Mouse (Mus musculus): ENCODE data around the gene Maml2. TPM values are rescaled to one million over a fixed set of nuclear protein-coding genes. Genes with fewer than 3 reads are reported as not detected.

The Maml2 gene
- polyA plus RNA-seq, 1 experiment = 1.3 TPM

GRCm38 (mm10) chr9:13681147-13681546 lies 383.4 kb downstream of the Maml2 start:
- H3K36me3 ChIP-seq (ENCODE audit: control insufficient read depth, insufficient read depth) = no peaks in the 10 kb centered on the region
- H3K27me3 ChIP-seq (ENCODE audit: control insufficient read depth, insufficient read depth, insufficient read length) = no peaks in the 10 kb centered on the region
- H3K4me2 ChIP-seq (ENCODE audit: low read depth) = no peak overlapping the region
- TF ChIP-seq POLR2A (IDR thresholded peaks at IDR 0.05; ENCODE audit: insufficient read length, low read depth) (no peak), TCF3 (IDR thresholded peaks at IDR 0.05; ENCODE audit: insufficient read length, low read depth) (no peak), REST (IDR thresholded peaks at IDR 0.05; ENCODE audit: insufficient read depth, insufficient read length) (no peak), MAX (IDR thresholded peaks at IDR 0.05; ENCODE audit: low read depth) (no peak), POLR2AphosphoS2 (IDR thresholded peaks at IDR 0.05; ENCODE audit: insufficient read length, low read depth) (no peak), MYOG (IDR thresholded peaks at IDR 0.05; ENCODE audit: control insufficient read depth in 1 of 3, insufficient read depth in 1 of 3, insufficient read length in 2 of 3, low read depth in 2 of 3) (no peak), TCF12 (IDR thresholded peaks at IDR 0.05; ENCODE audit: insufficient read depth, poor library complexity, severe bottlenecking) (no peak), E2F4 (IDR thresholded peaks at IDR 0.05; ENCODE audit: insufficient read depth) (no peak), USF1 (IDR thresholded peaks at IDR 0.05; ENCODE audit: low read depth) (no peak), CEBPB (IDR thresholded peaks at IDR 0.05; ENCODE audit: insufficient read depth, poor library complexity, severe bottlenecking) (no peak), SRF (IDR thresholded peaks at IDR 0.05; ENCODE audit: control insufficient read depth, insufficient read length, low read depth) (no peak), MYOD1 (IDR thresholded peaks at IDR 0.05; ENCODE audit: control insufficient read depth in 1 of 3, insufficient read length in 2 of 3, low read depth in 2 of 3) (no peak)
- no peak overlapping the region for H3ac ChIP-seq (ENCODE audit: control insufficient read depth, insufficient read length)
- H3K79me2 ChIP-seq (ENCODE audit: control insufficient read depth, insufficient read depth) = no peaks in the 10 kb centered on the region
- H3K4me3 ChIP-seq = no peak overlapping the region

- H3K36me3 ChIP-seq (ENCODE audit: control insufficient read depth, insufficient read depth) = no peaks in the 10 kb centered on the region
- H3K4me2 ChIP-seq (ENCODE audit: low read depth) = no peak overlapping the region
- no peak overlapping the region for H3ac ChIP-seq (ENCODE audit: control insufficient read depth, insufficient read length)
- TF ChIP-seq MYOG (IDR thresholded peaks at IDR 0.05; ENCODE audit: control insufficient read depth in 1 of 3, insufficient read depth in 1 of 3, insufficient read length in 2 of 3, low read depth in 2 of 3) (no peak), USF1 (IDR thresholded peaks at IDR 0.05; ENCODE audit: low read depth) (no peak), POLR2A (IDR thresholded peaks at IDR 0.05; ENCODE audit: insufficient read length, low read depth) (no peak), MYOD1 (IDR thresholded peaks at IDR 0.05; ENCODE audit: control insufficient read depth in 1 of 3, insufficient read length in 2 of 3, low read depth in 2 of 3) (no peak), TCF12 (IDR thresholded peaks at IDR 0.05; ENCODE audit: insufficient read depth, poor library complexity, severe bottlenecking) (no peak), SRF (IDR thresholded peaks at IDR 0.05; ENCODE audit: control insufficient read depth, insufficient read length, low read depth) (no peak), TCF3 (IDR thresholded peaks at IDR 0.05; ENCODE audit: insufficient read length, low read depth) (no peak), MAX (IDR thresholded peaks at IDR 0.05; ENCODE audit: low read depth) (no peak), REST (IDR thresholded peaks at IDR 0.05; ENCODE audit: insufficient read depth, insufficient read length) (no peak), CEBPB (IDR thresholded peaks at IDR 0.05; ENCODE audit: insufficient read depth, poor library complexity, severe bottlenecking) (no peak), E2F4 (IDR thresholded peaks at IDR 0.05; ENCODE audit: insufficient read depth) (no peak), POLR2AphosphoS2 (IDR thresholded peaks at IDR 0.05; ENCODE audit: insufficient read length, low read depth) (no peak)
- no peak overlapping the region for H3K4me3 ChIP-seq
- H3K79me2 ChIP-seq (ENCODE audit: control insufficient read depth, insufficient read depth) = no peaks in the 10 kb centered on the region
- H3K27me3 ChIP-seq (ENCODE audit: control insufficient read depth, insufficient read depth, insufficient read length) = no peaks in the 10 kb centered on the region
Observed at GRCm38 (mm10) chr9:13681581-13682038, 383.9 kb downstream of the Maml2 start.

GRCm38 (mm10) chr9:13684327-13684934 lies 386.7 kb downstream of the Maml2 start:
- no peaks in the 10 kb centered on the region for H3K27me3 ChIP-seq (ENCODE audit: control insufficient read depth, insufficient read depth, insufficient read length)
- H3K79me2 ChIP-seq (ENCODE audit: control insufficient read depth, insufficient read depth) = no peaks in the 10 kb centered on the region
- no peak for TF ChIP-seq POLR2A (IDR thresholded peaks at IDR 0.05; ENCODE audit: insufficient read length, low read depth)
- no peak for TF ChIP-seq TCF12 (IDR thresholded peaks at IDR 0.05; ENCODE audit: insufficient read depth, poor library complexity, severe bottlenecking)
- TF ChIP-seq TCF3 (IDR thresholded peaks at IDR 0.05; ENCODE audit: insufficient read length, low read depth) = no peak
- no peak for TF ChIP-seq USF1 (IDR thresholded peaks at IDR 0.05; ENCODE audit: low read depth)
- TF ChIP-seq MAX (IDR thresholded peaks at IDR 0.05; ENCODE audit: low read depth) = no peak
- TF ChIP-seq MYOD1 (IDR thresholded peaks at IDR 0.05; ENCODE audit: control insufficient read depth in 1 of 3, insufficient read length in 2 of 3, low read depth in 2 of 3) = no peak
- TF ChIP-seq CEBPB (IDR thresholded peaks at IDR 0.05; ENCODE audit: insufficient read depth, poor library complexity, severe bottlenecking) = no peak
- TF ChIP-seq POLR2AphosphoS2 (IDR thresholded peaks at IDR 0.05; ENCODE audit: insufficient read length, low read depth) = no peak
- no peak overlapping the region for H3K4me2 ChIP-seq (ENCODE audit: low read depth)
- no peak overlapping the region for H3K4me3 ChIP-seq
- no peak overlapping the region for H3ac ChIP-seq (ENCODE audit: control insufficient read depth, insufficient read length)
- H3K36me3 ChIP-seq (ENCODE audit: control insufficient read depth, insufficient read depth) = no peaks in the 10 kb centered on the region

- Histone ChIP-seq H3K36me3 (ENCODE audit: control insufficient read depth, insufficient read depth) (no peaks in the 10 kb centered on the region), H3K4me2 (ENCODE audit: low read depth) (no peak overlapping the region), H3ac (ENCODE audit: control insufficient read depth, insufficient read length) (no peak overlapping the region), H3K4me3 (no peak overlapping the region), H3K27me3 (ENCODE audit: control insufficient read depth, insufficient read depth, insufficient read length) (no peaks in the 10 kb centered on the region), H3K79me2 (ENCODE audit: control insufficient read depth, insufficient read depth) (no peaks in the 10 kb centered on the region)
- TF ChIP-seq REST (IDR thresholded peaks at IDR 0.05; ENCODE audit: insufficient read depth, insufficient read length) (no peak), E2F4 (IDR thresholded peaks at IDR 0.05; ENCODE audit: insufficient read depth) (no peak), TCF12 (IDR thresholded peaks at IDR 0.05; ENCODE audit: insufficient read depth, poor library complexity, severe bottlenecking) (no peak), MAX (IDR thresholded peaks at IDR 0.05; ENCODE audit: low read depth) (no peak), MYOG (IDR thresholded peaks at IDR 0.05; ENCODE audit: control insufficient read depth in 1 of 3, insufficient read depth in 1 of 3, insufficient read length in 2 of 3, low read depth in 2 of 3) (no peak), USF1 (IDR thresholded peaks at IDR 0.05; ENCODE audit: low read depth) (no peak), MYOD1 (IDR thresholded peaks at IDR 0.05; ENCODE audit: control insufficient read depth in 1 of 3, insufficient read length in 2 of 3, low read depth in 2 of 3) (no peak), TCF3 (IDR thresholded peaks at IDR 0.05; ENCODE audit: insufficient read length, low read depth) (no peak), POLR2AphosphoS2 (IDR thresholded peaks at IDR 0.05; ENCODE audit: insufficient read length, low read depth) (no peak), CEBPB (IDR thresholded peaks at IDR 0.05; ENCODE audit: insufficient read depth, poor library complexity, severe bottlenecking) (no peak), POLR2A (IDR thresholded peaks at IDR 0.05; ENCODE audit: insufficient read length, low read depth) (no peak), SRF (IDR thresholded peaks at IDR 0.05; ENCODE audit: control insufficient read depth, insufficient read length, low read depth) (no peak)
Observed at GRCm38 (mm10) chr9:13686977-13687659, 389.4 kb downstream of the Maml2 start.
